Mouse (Mus musculus): Measurements from ENCODE around the gene Pigq. TPM values are rescaled to one million over a fixed set of nuclear protein-coding genes. Genes with fewer than 3 reads are reported as not detected.
A peak's percentile ranks its signal among the peaks of the same experiment; 100 is the strongest.

Pigq gene
- total RNA-seq, 2 experiments from 2014 or later = 144 to 149 TPM

GRCm38 (mm10) chr17:25883824-25884223 is 60.9 kb downstream of the Pigq start:
- DNase-seq (ENCODE audit: low spot score in 2 of 2) = no peak

DNA sequence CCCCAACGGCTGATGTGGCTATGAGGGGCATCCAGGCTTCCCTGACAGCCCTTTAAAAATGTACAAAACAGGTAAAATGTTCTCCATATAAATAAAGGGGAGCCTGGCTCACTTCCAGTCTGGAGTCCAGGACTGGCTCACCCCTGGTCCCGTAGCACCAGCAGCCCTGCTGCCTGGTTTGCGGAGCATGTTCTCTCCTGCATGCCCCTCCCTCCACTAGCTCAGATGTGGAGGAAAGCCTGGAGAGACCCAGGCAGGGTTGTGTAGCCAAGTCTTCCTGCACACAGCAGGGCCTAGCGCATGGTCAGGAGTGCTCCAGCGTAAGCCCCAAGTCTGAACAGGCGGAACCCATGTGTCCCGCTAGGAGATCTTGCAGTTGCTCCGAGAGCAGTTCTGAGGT is 61.5 kb downstream of the Pigq start:
- DNase-seq (ENCODE audit: low spot score in 2 of 2) = no peak

GRCm38 (mm10) chr17:25882306-25882705 is 62.4 kb downstream of the Pigq start:
- no peak for DNase-seq (ENCODE audit: low spot score in 2 of 2)

GRCm38 (mm10) chr17:25881691-25882090 is 63.0 kb downstream of the Pigq start:
- DNase-seq (ENCODE audit: low spot score in 2 of 2) = no peak

- no peak for DNase-seq (ENCODE audit: low spot score in 2 of 2)
Observed at GRCm38 (mm10) chr17:25880913-25881641, 63.7 kb downstream of the Pigq start.

GRCm38 (mm10) chr17:25880196-25880910 is 64.4 kb downstream of the Pigq start, which contains the start of gene Wfikkn1:
Wfikkn1 (minus strand) TSS chr17:25880858.
- no peak for DNase-seq (ENCODE audit: low spot score in 2 of 2)

DNA sequence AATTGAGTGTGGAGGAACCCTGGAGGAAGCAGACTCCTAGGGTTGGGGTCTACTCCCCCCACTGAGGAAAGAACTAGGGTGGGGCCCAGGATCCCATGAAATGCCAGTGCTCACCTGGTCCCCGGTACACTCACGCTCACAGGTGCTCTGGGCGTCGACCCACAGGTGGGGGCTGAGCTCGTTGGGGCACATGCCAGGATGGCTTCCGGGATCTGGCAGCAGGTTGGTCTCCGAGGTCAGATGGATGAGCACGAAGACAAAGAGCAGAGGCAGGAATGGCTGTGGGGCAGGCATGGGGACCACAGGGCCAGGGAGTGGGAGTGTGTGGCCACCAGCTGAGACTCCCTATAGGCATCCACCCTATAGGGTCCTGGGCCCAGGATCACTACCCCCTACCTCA is 65.0 kb downstream of the Pigq start:
- DNase-seq (ENCODE audit: low spot score in 2 of 2) = no peak

GRCm38 (mm10) chr17:25879261-25879660 is 65.5 kb downstream of the Pigq start:
- peak; percentile 64 to 65 for DNase-seq (ENCODE audit: low spot score in 2 of 2)

- DNase-seq (ENCODE audit: low spot score in 2 of 2) = no peak
Observed at GRCm38 (mm10) chr17:25878611-25879180, 66.0 kb downstream of the Pigq start.

- DNase-seq (ENCODE audit: low spot score in 2 of 2) = no peak
Observed at GRCm38 (mm10) chr17:25877741-25878610, 66.8 kb downstream of the Pigq start.

- DNase-seq (ENCODE audit: low spot score in 2 of 2) = no peak
Observed at GRCm38 (mm10) chr17:25877025-25877424, 67.7 kb downstream of the Pigq start.

Other genes starting within 250 kb of the Pigq start
- gene Gng13, start 227.8 kb downstream of the Pigq start, total RNA-seq (2021) = 10 to 100 TPM; 55.4 to 57.2 TPM
- gene Chtf18, start 217.5 kb downstream of the Pigq start, total RNA-seq (2021) = 1 to 10 TPM; 2.6 to 3.6 TPM
- 10 to 100 TPM; 27.0 to 30.0 TPM for gene Rpusd1, start 217.3 kb downstream of the Pigq start, total RNA-seq (2021)
- gene Mslnl, start 208.9 kb downstream of the Pigq start, total RNA-seq (2021) = not detected
- 1 to 10 TPM; 1.8 to 2.6 TPM for gene Msln, start 190.6 kb downstream of the Pigq start, total RNA-seq (2021)
- gene Narfl, start 171.2 kb downstream of the Pigq start, total RNA-seq (2021) = 10 to 100 TPM; 25.7 to 26.9 TPM
- gene Haghl, start 159.3 kb downstream of the Pigq start, total RNA-seq (2021) = 100 to 1,000 TPM; 140 to 157 TPM
- gene Ccdc78, start 158.4 kb downstream of the Pigq start, total RNA-seq (2021) = under 1 TPM; 0.23 to 0.33 TPM
- 10 to 100 TPM; 69.2 to 80.1 TPM for gene Fam173a, start 152.0 kb downstream of the Pigq start, total RNA-seq (2021)
- not detected for gene AC134908.4, start 149.3 kb downstream of the Pigq start, total RNA-seq (2021)
- 10 to 100 TPM; 51.2 to 65.8 TPM for gene Metrn, start 147.8 kb downstream of the Pigq start, total RNA-seq (2021)
- gene Fbxl16, start 135.9 kb downstream of the Pigq start, total RNA-seq (2021) = 100 to 1,000 TPM; 272 to 292 TPM
- 10 to 100 TPM; 21.0 to 24.1 TPM for gene Wdr24, start 121.3 kb downstream of the Pigq start, total RNA-seq (2021)
- gene Jmjd8, start 116.1 kb downstream of the Pigq start, total RNA-seq (2021) = 10 to 100 TPM; 55.4 to 56.9 TPM
- gene Stub1, start 111.5 kb downstream of the Pigq start, total RNA-seq (2021) = 100 to 1,000 TPM; 168 to 169 TPM
- 10 to 100 TPM; 80.6 to 99.3 TPM for gene Rhbdl1, start 107.6 kb downstream of the Pigq start, total RNA-seq (2021)
- 10 to 100 TPM; 30.9 to 36.3 TPM for gene Gm20683, start 103.2 kb downstream of the Pigq start, total RNA-seq (2021)
- gene Rhot2, start 100.1 kb downstream of the Pigq start, total RNA-seq (2021) = 10 to 100 TPM; 80.3 to 94.8 TPM
- gene Wdr90, start 83.4 kb downstream of the Pigq start, total RNA-seq (2021) = 10 to 100 TPM; 25.4 to 37.8 TPM
- gene Mcrip2, start 76.2 kb downstream of the Pigq start, total RNA-seq (2021) = 10 to 100 TPM; 30.6 to 32.6 TPM
- gene Mettl26, start 69.9 kb downstream of the Pigq start, total RNA-seq (2021) = 10 to 100 TPM; 31.7 to 32.7 TPM
- gene Wfikkn1, start 64.1 kb downstream of the Pigq start, total RNA-seq (2021) = 1 to 10 TPM; 1.1 to 1.4 TPM
- gene Rab40c, start 25.2 kb downstream of the Pigq start, total RNA-seq (2021) = 10 to 100 TPM; 41.9 to 49.9 TPM
- gene Nhlrc4, start within 50 bp of the Pigq start, total RNA-seq (2021) = not detected
- gene A930017K11Rik, start 7.6 kb upstream of the Pigq start, total RNA-seq (2021) = not detected
- 10 to 100 TPM; 38.2 to 50.8 TPM for gene Capn15, start 40.9 kb upstream of the Pigq start, total RNA-seq (2021)
- gene Rab11fip3, start 124.6 kb upstream of the Pigq start, total RNA-seq (2021) = 10 to 100 TPM; 69.6 to 79.3 TPM
- gene Decr2, start 145.4 kb upstream of the Pigq start, total RNA-seq (2021) = 10 to 100 TPM; 24.8 to 25.7 TPM
- gene Nme4, start 150.7 kb upstream of the Pigq start, total RNA-seq (2021) = 1 to 10 TPM; 4.6 to 5.7 TPM
- 1 to 10 TPM; 7.6 to 7.8 TPM for gene Tmem8, start 168.4 kb upstream of the Pigq start, total RNA-seq (2021)
- 10 to 100 TPM; 72.2 to 81.8 TPM for gene Mrpl28, start 178.6 kb upstream of the Pigq start, total RNA-seq (2021)
- gene Axin1, start 193.8 kb upstream of the Pigq start, total RNA-seq (2021) = 10 to 100 TPM; 23.7 to 25.1 TPM